Mouse (Mus musculus) spleen, postnatal 14 days (tissue): ENCODE data around the gene Pnkp.

Experiments
- DNase-seq, 2 experiments: peaks; one replicate each; pipeline ENCODE4 v3.0.0; 2021 to 2022; ENCODE audit warnings: low spot score in 2 of 2

Pnkp gene

DNA sequence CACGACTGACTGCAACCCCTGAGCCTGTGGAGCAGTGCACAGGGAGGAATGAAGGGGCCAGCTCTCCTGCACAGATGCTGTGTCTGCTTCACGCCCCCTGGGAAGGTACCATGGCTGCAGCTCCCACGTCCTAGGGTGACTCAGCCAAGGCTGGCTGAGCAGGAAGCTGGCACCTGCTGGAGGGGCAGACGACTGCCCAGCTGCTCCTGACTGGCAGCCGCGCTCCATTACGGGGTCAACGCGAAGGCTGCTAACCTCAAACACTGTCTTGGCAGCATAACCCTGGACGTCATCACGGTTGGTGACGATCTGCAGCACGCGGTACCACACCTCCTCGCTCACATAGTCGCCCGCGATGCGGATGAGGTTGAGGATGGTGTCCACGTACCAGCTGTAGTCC lies 48.5 kb downstream of the Pnkp start:
- DNase-seq = no peak

DNA sequence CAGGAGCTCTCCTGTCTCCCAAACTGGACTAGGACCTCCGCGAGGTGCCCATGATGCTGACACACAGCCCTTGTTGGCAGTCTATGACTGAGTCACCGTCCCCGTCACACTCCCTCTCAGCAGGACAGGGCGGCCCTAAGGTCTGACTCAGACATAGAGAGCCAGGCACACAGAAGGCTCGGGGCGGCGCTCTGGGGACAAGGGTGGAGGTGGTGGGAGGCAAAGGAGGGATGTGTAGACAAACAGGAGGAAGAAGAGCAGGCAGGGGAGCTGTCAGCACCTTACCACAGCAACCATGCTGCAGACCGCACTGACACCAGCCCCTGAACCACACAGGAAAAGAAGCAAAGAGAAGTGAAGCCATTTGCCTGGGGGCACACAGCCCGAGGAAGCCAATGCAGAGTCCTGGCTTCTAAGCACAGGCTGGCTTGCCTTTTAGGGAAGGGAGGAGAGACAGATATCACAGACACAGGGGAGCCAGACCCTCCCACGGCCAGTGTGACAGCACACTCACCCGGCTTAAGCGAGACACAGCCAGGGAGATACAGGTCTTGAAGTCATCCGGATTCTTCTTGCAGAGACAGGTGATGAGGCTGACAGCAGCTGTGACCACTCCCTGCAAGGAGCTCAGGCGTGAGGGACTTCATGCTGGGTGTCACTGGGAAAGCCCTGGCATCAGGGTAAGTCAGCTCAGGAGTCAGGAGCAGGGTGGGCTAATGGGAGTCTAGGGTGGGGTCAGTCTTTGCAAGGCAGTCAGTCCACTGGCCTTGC lies 52.0 kb downstream of the Pnkp start:
- DNase-seq = no peak
